Mouse (Mus musculus) intestine, postnatal 0 days (tissue): ENCODE data around the gene Whrn. TPM values are rescaled to one million over a fixed set of nuclear protein-coding genes. Genes with fewer than 3 reads are reported as not detected.

Source experiments
- ATAC-seq: fragments of 200-750 bp; cut with Nextera tagmentation; 2 replicates; pipeline ENCODE4 v1.8.0; 2017; ENCODE audit warnings: mild to moderate bottlenecking, moderate TSS enrichment, moderate library complexity
- H3K27ac ChIP-seq: fragments of 300-500 bp; sonication (generic); 2 replicates; pipeline ENCODE4 v1.5.1; 2014; ENCODE audit warnings: mild to moderate bottlenecking, low read depth, low read length, moderate library complexity
- H3K27me3 ChIP-seq: fragments of 300-500 bp; sonication (generic); replicated peaks from 2 replicates; pipeline ENCODE4 v1.6.1; 2014; ENCODE audit warnings: low read length, mixed read lengths; ENCODE audit not compliant: control insufficient read depth, insufficient read depth
- H3K36me3 ChIP-seq: fragments of 300-500 bp; sonication (generic); 2 replicates; pipeline ENCODE4 v1.6.1; 2014; ENCODE audit warnings: mild to moderate bottlenecking, moderate library complexity; ENCODE audit not compliant: control insufficient read depth, insufficient read depth
- H3K4me1 ChIP-seq: fragments of 300-500 bp; sonication (generic); replicated peaks from 2 replicates; pipeline ENCODE4 v1.6.1; 2014; ENCODE audit warnings: antibody characterized with exemption, low read length, mixed read lengths; ENCODE audit not compliant: control insufficient read depth, insufficient read depth
- H3K4me2 ChIP-seq: fragments of 300-500 bp; sonication (generic); replicated peaks from 2 replicates; pipeline ENCODE4 v1.6.1; 2014; ENCODE audit warnings: low read depth, mild to moderate bottlenecking, moderate library complexity
- H3K4me3 ChIP-seq: fragments of 300-500 bp; sonication (generic); 2 replicates; pipeline ENCODE4 v1.5.1; 2014; ENCODE audit warnings: low read depth, low read length
- H3K9ac ChIP-seq: fragments of 300-500 bp; sonication (generic); 2 replicates; pipeline ENCODE4 v1.6.1; 2014; ENCODE audit warnings: mild to moderate bottlenecking, low read depth, low read length
- H3K9me3 ChIP-seq: fragments of 300-500 bp; sonication (generic); 2 replicates; pipeline ENCODE4 v1.6.1; 2016; ENCODE audit warnings: mixed run types; ENCODE audit not compliant: control insufficient read depth
- CTCF ChIP-seq: sonication (generic); IDR thresholded peaks from 2 replicates; pipeline ENCODE4 v1.5.1; 2016; ENCODE audit warnings: low read depth, mild to moderate bottlenecking, control low read depth, antibody characterized with exemption, moderate library complexity
- WGBS: fragments of 180-500 bp; shearing (Covaris S2); extraction: QIAGEN DNeasy Blood & Tissue Kit; methylation state at CpG from one replicate; pipeline ENCODE4 v1.1.7; 2014; 5-methylcytosine and 5-hydroxymethylcytosine counted together
- polyA plus RNA-seq: library from polyadenylated mRNA; unstranded; fragments of >200 nt; fragmentation: Nextera tagmentation; extraction: Ambion mirVana; gene quantifications from 2 replicates; pipeline ENCODE4 v1.2.1, GENCODE M21; 2015

The Whrn gene
- polyA plus RNA-seq = 1.3 and 1.8 TPM in 2 replicates

DNA sequence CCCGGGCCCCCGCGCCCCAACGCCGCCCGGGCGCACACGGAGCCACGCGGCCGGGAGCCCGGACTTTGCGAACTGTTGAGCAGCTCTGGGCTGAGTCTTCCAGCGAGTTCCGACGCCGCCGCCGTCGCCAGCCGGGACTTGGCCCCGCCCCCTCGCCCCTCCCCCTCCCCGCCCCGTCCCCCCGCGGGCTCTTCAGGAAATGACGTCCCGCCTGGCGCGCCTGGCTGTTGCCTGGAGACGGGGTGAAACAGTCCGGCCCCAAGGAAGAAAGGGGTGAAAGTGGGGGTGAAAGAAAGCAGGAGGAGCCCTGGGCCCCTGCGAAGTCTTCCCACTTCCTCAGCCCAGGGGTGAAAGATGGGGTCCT, at the start of gene Whrn:
Whrn (minus strand) TSS at position 77 of the 364 bp plus-strand sequence.
- Histone ChIP-seq H3K9me3 (no peaks in the 10 kb centered on the region), H3K4me2 (peak within 1 kb of the TSS; percentile 100), H3K9ac (peak within 1 kb of the TSS; percentile 59), H3K36me3 (no peaks in the 10 kb centered on the region), H3K4me3 (peak within 1 kb of the TSS; percentile 61), H3K27ac (peak within 1 kb of the TSS; percentile 60), H3K27me3 (peaks cover 3% of the 10 kb centered on the region; the same call in 1 of the 2 replicates), H3K4me1 (no peaks in the 10 kb centered on the region; the same call in 1 of the 2 replicates)
- TF ChIP-seq CTCF = no peak
- ATAC-seq = peak; percentile 72
- 0% methylated on average over 32 of the region's 34 CpGs for WGBS

DNA sequence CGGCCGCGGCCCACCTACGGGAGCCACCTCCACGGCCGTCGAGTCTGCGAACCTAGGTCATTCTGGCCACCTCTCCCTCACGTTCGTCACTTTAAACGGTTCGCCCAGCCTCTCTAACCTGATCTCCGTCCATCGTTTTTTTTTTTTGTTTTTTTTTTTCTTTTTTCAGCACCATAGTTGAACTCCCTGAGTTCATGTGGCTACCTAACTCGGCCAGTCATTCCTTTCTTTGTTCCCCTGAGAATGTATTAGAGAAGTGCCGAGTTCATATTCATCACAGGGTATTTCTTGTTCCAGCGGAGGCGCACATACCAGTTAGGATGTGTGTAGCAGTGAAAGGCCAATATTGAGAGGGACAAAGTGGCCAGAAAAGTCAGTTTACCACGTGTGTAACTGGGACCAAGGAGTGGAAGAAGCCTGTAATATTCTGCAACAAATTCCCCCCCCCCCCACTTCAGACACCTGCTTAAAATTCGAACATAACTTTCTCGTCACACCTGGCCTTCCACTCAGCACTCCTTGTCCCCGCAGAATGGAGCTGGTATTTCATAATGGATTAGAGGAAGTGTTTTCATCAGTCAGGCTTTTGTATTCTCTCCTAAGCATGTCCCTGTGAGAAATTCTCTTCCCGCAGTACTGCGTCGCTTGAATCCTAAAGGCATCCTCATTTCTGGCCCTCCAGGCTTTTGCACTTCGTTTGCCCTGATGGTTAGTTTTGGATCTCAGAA, 49.6 kb upstream of the Whrn start:
- peak overlapping the region; percentile 73 for H3K4me2 ChIP-seq
- H3K27me3 ChIP-seq = no peaks in the 10 kb centered on the region
- TF ChIP-seq CTCF = no peak
- H3K36me3 ChIP-seq = peaks cover 20% of the 10 kb centered on the region
- H3K4me1 ChIP-seq = peaks cover 13% of the 10 kb centered on the region; the same call in 1 of the 2 replicates
- WGBS = 14% methylated on average over 26 of the region's 26 CpGs
- H3K27ac ChIP-seq = peak overlapping the region; percentile 84
- H3K9ac ChIP-seq = peak overlapping the region; percentile 94
- peak overlapping the region; percentile 87 for H3K4me3 ChIP-seq
- H3K9me3 ChIP-seq = no peaks in the 10 kb centered on the region
- peak; percentile 8; the same call in 1 of the 2 replicates for ATAC-seq

DNA sequence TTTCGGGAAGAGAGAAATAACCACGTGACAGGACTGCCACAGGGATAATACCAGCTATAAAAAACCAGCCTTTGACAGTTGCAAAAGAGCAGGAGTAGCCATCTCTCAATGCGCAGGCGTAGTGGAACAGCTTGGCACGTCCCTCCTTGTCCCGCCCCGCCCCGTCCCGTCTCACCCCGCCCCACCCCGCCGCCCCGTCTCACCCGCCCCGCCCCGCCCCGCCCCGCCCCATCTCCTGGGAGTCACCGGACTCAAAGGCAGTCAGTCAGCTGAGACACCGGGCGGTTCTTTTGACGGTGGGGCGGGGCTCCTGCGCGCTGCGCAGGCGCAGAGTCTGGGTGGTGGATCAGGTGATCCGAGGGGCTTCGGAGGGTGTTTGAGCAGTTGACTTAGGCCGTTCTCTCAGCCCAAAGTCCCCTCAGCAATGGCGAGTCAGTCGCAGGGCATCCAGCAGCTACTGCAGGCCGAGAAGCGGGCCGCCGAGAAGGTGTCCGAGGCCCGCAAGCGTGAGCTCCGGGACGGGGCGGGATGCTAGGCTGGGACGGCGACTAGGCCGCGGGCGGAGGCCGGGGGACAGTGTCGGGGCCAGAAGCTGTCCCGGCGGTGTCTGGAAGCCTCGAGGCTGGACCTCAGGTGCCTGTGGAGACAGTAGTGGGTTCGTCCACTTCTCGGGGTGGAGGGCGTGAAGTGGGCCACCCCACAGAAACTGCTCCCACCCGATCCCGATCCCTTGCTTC, 48.9 kb upstream of the Whrn start, which contains the start of gene Atp6v1g1:
Atp6v1g1 (plus strand) TSS at position 279 of the 737 bp plus-strand sequence.
- H3K9me3 ChIP-seq = no peaks in the 10 kb centered on the region
- H3K27me3 ChIP-seq = no peaks in the 10 kb centered on the region
- no peak for TF ChIP-seq CTCF
- peaks cover 13% of the 10 kb centered on the region; the same call in 1 of the 2 replicates for H3K4me1 ChIP-seq
- peak; percentile 93 for ATAC-seq
- WGBS = 0% methylated on average over 41 of the region's 57 CpGs
- peak within 1 kb of the TSS; percentile 84 for H3K27ac ChIP-seq
- peaks cover 18% of the 10 kb centered on the region for H3K36me3 ChIP-seq
- peak within 1 kb of the TSS; percentile 87 for H3K4me3 ChIP-seq
- peak within 1 kb of the TSS; percentile 94 for H3K9ac ChIP-seq
- H3K4me2 ChIP-seq = peak within 1 kb of the TSS; percentile 73

DNA sequence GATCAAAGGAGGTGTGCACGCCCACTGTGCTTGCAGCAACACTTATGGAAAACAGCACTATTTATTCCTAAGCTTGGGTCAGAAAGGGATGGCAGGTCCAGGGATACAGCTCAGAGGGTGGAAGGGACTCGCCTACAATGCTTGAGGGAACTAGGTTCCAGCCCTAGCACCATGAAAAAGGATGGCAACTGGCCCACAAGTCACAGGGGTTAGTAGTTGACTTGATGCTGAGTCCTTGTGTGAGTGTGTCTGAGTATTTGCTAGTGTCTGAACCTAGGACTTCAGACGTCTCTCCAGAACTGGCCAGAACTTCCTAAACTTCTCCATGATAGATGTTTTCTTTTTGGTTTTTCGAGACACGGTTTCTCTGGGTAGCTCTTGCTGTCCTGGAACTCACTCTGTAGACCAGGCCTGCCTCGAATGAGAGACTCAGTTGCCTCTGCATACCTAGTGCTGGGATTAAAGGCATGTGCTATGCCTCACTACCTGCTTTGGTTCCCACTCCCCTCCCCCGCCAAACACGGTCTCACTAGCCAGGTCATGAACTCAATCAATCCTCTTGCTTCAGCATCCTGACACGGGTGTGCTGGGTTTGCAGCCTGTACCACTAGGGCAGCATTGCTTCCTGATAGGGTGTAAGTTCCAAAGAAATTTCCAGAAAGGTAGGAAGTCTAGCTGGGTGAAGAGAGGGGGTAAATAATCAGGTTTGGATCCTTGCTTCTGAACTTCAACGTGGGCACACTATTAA, 48.1 kb upstream of the Whrn start:
- H3K4me2 ChIP-seq = peak overlapping the region; percentile 73
- peak; percentile 63 for ATAC-seq
- no peaks in the 10 kb centered on the region for H3K27me3 ChIP-seq
- peaks cover 13% of the 10 kb centered on the region; the same call in 1 of the 2 replicates for H3K4me1 ChIP-seq
- 49% methylated on average over 10 of the region's 10 CpGs for WGBS
- no peak overlapping the region for H3K4me3 ChIP-seq
- 0 out of 2 replicates have a peak, but pooled peaks have one; percentile 27 for TF ChIP-seq CTCF
- peaks cover 11% of the 10 kb centered on the region for H3K36me3 ChIP-seq
- no peak overlapping the region for H3K9ac ChIP-seq
- no peaks in the 10 kb centered on the region for H3K9me3 ChIP-seq
- peak overlapping the region; percentile 31; the same call in 1 of the 2 replicates for H3K27ac ChIP-seq

- Histone ChIP-seq H3K9me3 (no peaks in the 10 kb centered on the region), H3K4me1 (0 out of 2 replicates have a peak, but pooled peaks cover 8% of the 10 kb centered on the region), H3K4me2 (no peak overlapping the region), H3K4me3 (no peak overlapping the region), H3K36me3 (no peaks in the 10 kb centered on the region), H3K27ac (no peak overlapping the region), H3K27me3 (no peaks in the 10 kb centered on the region), H3K9ac (no peak overlapping the region)
- TF ChIP-seq CTCF = no peak
- WGBS = 50% methylated on average over 2 of the region's 2 CpGs
- no peak for ATAC-seq
Measured at GRCm38 (mm10) chr4:63542209-63542608, 46.4 kb upstream of the Whrn start.
